Mouse (Mus musculus) heart, embryonic 14.5 days (tissue): ENCODE measurements around the gene Chd2. TPM values are rescaled to one million over a fixed set of nuclear protein-coding genes. Genes with fewer than 3 reads are reported as not detected.

Source experiments
- ATAC-seq: fragments of 200-750 bp; cut with Nextera tagmentation; 2 replicates; pipeline ENCODE4 v1.8.0; 2017; ENCODE audit warnings: low read depth, moderate TSS enrichment; ENCODE audit not compliant: insufficient number of reproducible peaks, insufficient read depth, low FRiP score
- H3K27ac ChIP-seq, 2 experiments: fragments of 200-500 bp in 1 of 2; fragments of 300-500 bp in 1 of 2; sonication (generic) in 1 of 2; replicated peaks in 1 of 2; 2 replicates each; pipeline ENCODE4 v1.5.1; 2012 to 2014; ENCODE audit warnings: low read depth in 2 of 2, low read length in 2 of 2, control low read depth in 1 of 2, mild to moderate bottlenecking in 1 of 2, mixed read lengths in 1 of 2; ENCODE audit not compliant: control insufficient read depth in 1 of 2, insufficient read depth in 1 of 2
- H3K27me3 ChIP-seq: fragments of 300-500 bp; sonication (generic); 2 replicates; pipeline ENCODE4 v1.6.1; 2014; ENCODE audit warnings: mild to moderate bottlenecking, low read length, control low read depth; ENCODE audit not compliant: control insufficient read depth, insufficient read depth
- H3K36me3 ChIP-seq: fragments of 300-500 bp; sonication (generic); 2 replicates; pipeline ENCODE4 v1.6.1; 2014; ENCODE audit warnings: mild to moderate bottlenecking, control low read depth, low read length, mixed read lengths; ENCODE audit not compliant: control insufficient read depth, insufficient read depth
- H3K4me1 ChIP-seq, 2 experiments: fragments of 200-500 bp in 1 of 2; fragments of 300-500 bp in 1 of 2; sonication (generic) in 1 of 2; 2 replicates each; pipeline ENCODE4 v1.6.1; 2012 to 2014; ENCODE audit warnings: low read length in 2 of 2, control low read depth in 1 of 2, mixed read lengths in 1 of 2; ENCODE audit not compliant: control insufficient read depth in 2 of 2, insufficient read depth in 2 of 2
- H3K4me2 ChIP-seq: fragments of 300-500 bp; sonication (generic); 2 replicates; pipeline ENCODE4 v1.6.1; 2014; ENCODE audit warnings: mild to moderate bottlenecking, low read length
- H3K4me3 ChIP-seq, 2 experiments: fragments of 200-500 bp in 1 of 2; fragments of 300-500 bp in 1 of 2; sonication (generic) in 1 of 2; 2 replicates each; pipeline ENCODE4 v1.5.1; 2012 to 2014; ENCODE audit warnings: low read length in 2 of 2, mild to moderate bottlenecking in 2 of 2, control low read depth in 1 of 2, low read depth in 1 of 2, moderate library complexity in 1 of 2; ENCODE audit not compliant: control insufficient read depth in 1 of 2, insufficient read depth in 1 of 2
- H3K9ac ChIP-seq: fragments of 300-500 bp; sonication (generic); 2 replicates; pipeline ENCODE4 v1.6.1; 2014; ENCODE audit warnings: mild to moderate bottlenecking, low read length
- H3K9me3 ChIP-seq: fragments of 300-500 bp; sonication (generic); 2 replicates; pipeline ENCODE4 v1.6.1; 2016; ENCODE audit warnings: low read length, control low read depth; ENCODE audit not compliant: control insufficient read depth
- WGBS: fragments of 180-500 bp; shearing (Covaris S2); extraction: QIAGEN DNeasy Blood & Tissue Kit; methylation state at CpG from one replicate; pipeline ENCODE4 v1.1.7; 2014; 5-methylcytosine and 5-hydroxymethylcytosine counted together
- polyA plus RNA-seq: library from polyadenylated mRNA; unstranded; fragments of >200 nt; fragmentation: Nextera tagmentation; extraction: Ambion mirVana; gene quantifications from 2 replicates; pipeline ENCODE4 v1.2.1, GENCODE M21; 2014

The Chd2 gene
- polyA plus RNA-seq: 46.9 and 53.0 TPM in 2 replicates

GRCm38 (mm10) chr7:73541412-73542130 lies at the start of gene Chd2:
Gene Chd2 (minus strand): TSS chr7:73541830.
- Histone ChIP-seq H3K4me2 (peak within 1 kb of the TSS; percentile 62), H3K4me1 (peaks cover 0 to 13% of the 10 kb centered on the region in 2 experiments), H3K4me3 (peak within 1 kb of the TSS; percentile 72), H3K27ac (peak within 1 kb of the TSS; percentile 99 to 100), H3K27me3 (no peaks in the 10 kb centered on the region), H3K36me3 (peaks cover 34% of the 10 kb centered on the region), H3K9me3 (no peaks in the 10 kb centered on the region), H3K9ac (peak within 1 kb of the TSS; percentile 96)
- under 1% methylated on average over 15 of the region's 15 CpGs for WGBS
- ATAC-seq: no peak

- H3K9me3 ChIP-seq: no peaks in the 10 kb centered on the region
- H3K27me3 ChIP-seq: no peaks in the 10 kb centered on the region
- H3K4me3 ChIP-seq: no peak overlapping the region
- no peak for ATAC-seq
- H3K27ac ChIP-seq: no peak overlapping the region
- H3K9ac ChIP-seq: no peak overlapping the region
- H3K4me2 ChIP-seq: no peak overlapping the region
- peaks cover 24 to 31% of the 10 kb centered on the region in 2 experiments for H3K4me1 ChIP-seq
- WGBS: 92% methylated on average over 5 of the region's 5 CpGs
- H3K36me3 ChIP-seq: no peaks in the 10 kb centered on the region
Measured at GRCm38 (mm10) chr7:73590757-73591156, 49.1 kb upstream of the Chd2 start.

GRCm38 (mm10) chr7:73589208-73589771 lies 47.7 kb upstream of the Chd2 start:
- Histone ChIP-seq H3K27me3 (no peaks in the 10 kb centered on the region), H3K9me3 (no peaks in the 10 kb centered on the region), H3K36me3 (no peaks in the 10 kb centered on the region), H3K4me1 (peaks cover 33 to 42% of the 10 kb centered on the region in 2 experiments), H3K9ac (peak overlapping the region; percentile 54), H3K4me2 (peak overlapping the region; percentile 47), H3K27ac (peak overlapping the region; percentile 73 to 88), H3K4me3 (no peak overlapping the region)
- ATAC-seq: no peak
- 23% methylated on average over 14 of the region's 14 CpGs for WGBS

- no peak for ATAC-seq
- Histone ChIP-seq H3K36me3 (no peaks in the 10 kb centered on the region), H3K4me1 (peaks cover 35 to 43% of the 10 kb centered on the region in 2 experiments), H3K27ac (peak overlapping the region; percentile 73 to 88; a peak in 3 of 4 replicates), H3K27me3 (no peaks in the 10 kb centered on the region), H3K9ac (no peak overlapping the region), H3K9me3 (no peaks in the 10 kb centered on the region), H3K4me3 (no peak overlapping the region), H3K4me2 (peak overlapping the region; percentile 47; the same call in 1 of the 2 replicates)
- 81% methylated on average over 8 of the region's 8 CpGs for WGBS
Measured at GRCm38 (mm10) chr7:73588351-73588906, 46.8 kb upstream of the Chd2 start.

GRCm38 (mm10) chr7:73586717-73587116 lies 45.1 kb upstream of the Chd2 start:
- Histone ChIP-seq H3K9me3 (no peaks in the 10 kb centered on the region), H3K4me1 (peaks cover 40 to 46% of the 10 kb centered on the region in 2 experiments), H3K4me3 (no peak overlapping the region), H3K36me3 (no peaks in the 10 kb centered on the region), H3K4me2 (no peak overlapping the region), H3K27ac (peak overlapping the region; percentile 51 to 94; a peak in 3 of 4 replicates), H3K27me3 (no peaks in the 10 kb centered on the region), H3K9ac (no peak overlapping the region)
- WGBS: 71% methylated on average over 6 of the region's 6 CpGs
- no peak for ATAC-seq

DNA sequence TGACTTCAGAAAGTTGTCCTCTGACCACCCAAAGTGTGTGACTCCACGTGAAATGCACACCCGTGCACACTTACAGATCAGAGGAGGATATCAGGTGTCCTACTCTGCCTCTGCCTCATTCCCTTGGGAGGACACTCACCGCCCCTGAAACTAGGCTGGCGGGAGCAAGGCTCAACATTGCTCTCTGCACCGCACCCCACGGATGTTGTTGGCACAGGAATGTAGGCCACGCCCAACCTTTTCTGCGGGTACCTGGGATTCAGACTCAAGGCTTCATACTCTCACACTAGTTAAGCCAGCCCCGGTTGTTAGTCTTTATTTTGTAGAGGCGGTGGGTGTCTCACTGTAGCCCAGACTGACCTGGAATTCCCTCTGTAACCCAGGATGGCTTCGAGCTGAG lies 44.6 kb upstream of the Chd2 start:
- no peak for ATAC-seq
- H3K4me1 ChIP-seq: peaks cover 40 to 46% of the 10 kb centered on the region in 2 experiments
- no peak overlapping the region for H3K9ac ChIP-seq
- 68% methylated on average over 11 of the region's 11 CpGs for WGBS
- no peaks in the 10 kb centered on the region for H3K27me3 ChIP-seq
- H3K27ac ChIP-seq: peak overlapping the region; percentile 58 to 94; a peak in 3 of 4 replicates
- no peaks in the 10 kb centered on the region for H3K9me3 ChIP-seq
- H3K4me2 ChIP-seq: no peak overlapping the region
- H3K4me3 ChIP-seq: no peak overlapping the region
- H3K36me3 ChIP-seq: no peaks in the 10 kb centered on the region

DNA sequence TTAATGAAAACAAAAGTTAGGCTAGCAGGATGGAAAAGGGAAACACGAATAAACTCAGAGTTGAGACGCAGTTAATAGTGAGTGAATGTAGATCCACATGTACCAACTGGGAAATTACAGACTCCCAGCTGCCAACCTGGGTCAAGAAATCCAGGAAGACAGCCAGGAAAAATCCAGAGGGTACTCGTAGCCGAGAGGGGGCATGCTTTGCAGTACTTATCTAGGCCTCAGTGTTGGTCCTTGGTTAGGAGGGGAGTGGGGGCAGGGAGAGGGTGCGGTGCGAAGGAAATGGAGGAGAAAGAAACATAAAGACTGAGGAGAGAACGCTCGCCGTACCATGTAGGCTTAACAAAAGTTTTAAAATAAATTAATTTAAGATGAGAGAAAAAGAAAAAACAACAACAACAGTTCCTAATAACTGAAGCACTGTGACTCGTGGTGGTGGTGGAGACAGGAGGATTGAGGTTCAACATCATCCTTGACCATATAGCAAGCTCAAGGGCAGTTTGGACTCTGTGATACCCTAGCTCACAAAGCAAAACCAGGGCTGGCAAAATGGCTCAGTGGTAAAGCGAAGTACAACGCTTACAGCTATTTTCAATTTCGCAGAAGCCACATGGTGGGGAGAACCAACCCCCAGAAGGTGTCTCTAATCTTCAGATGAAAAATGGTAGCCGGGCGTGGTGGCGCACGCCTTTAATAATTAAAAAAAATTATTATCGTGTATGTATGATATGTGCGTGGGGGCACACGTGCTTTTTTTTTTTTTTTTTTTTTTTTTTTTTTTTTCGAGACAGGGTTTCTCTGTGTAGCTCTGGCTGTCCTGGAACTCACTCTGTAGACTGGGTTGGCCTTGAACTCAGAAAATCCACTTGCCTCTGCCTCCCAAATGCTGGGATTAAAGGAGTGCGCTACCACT lies 43.7 kb upstream of the Chd2 start:
- Histone ChIP-seq H3K4me2 (peak overlapping the region; percentile 53), H3K9ac (peak overlapping the region; percentile 62), H3K9me3 (no peaks in the 10 kb centered on the region), H3K27me3 (no peaks in the 10 kb centered on the region), H3K27ac (peak overlapping the region; percentile 94 to 98), H3K36me3 (no peaks in the 10 kb centered on the region), H3K4me1 (peaks cover 40 to 46% of the 10 kb centered on the region in 2 experiments), H3K4me3 (no peak overlapping the region)
- 74% methylated on average over 22 of the region's 22 CpGs for WGBS
- ATAC-seq: no peak
